ENCODE assay signal across 22 mouse cellular contexts in genomic region chr16:14120941-14121340, GRCm38 (mm10). TPM values are rescaled to one million over a fixed set of nuclear protein-coding genes. Genes with fewer than 3 reads are reported as not detected.
DNase-seq lines count a peak whose midpoint lies in the region; ATAC-seq lines count a peak whose summit lies in the region.
"Had no signal": no experiment of that assay in that cellular context is flagged by ENCODE, and none has a peak within 500 bp of the region (broad histone marks: within the 10 kb centered on the region; RNA-seq: fewer than 3 reads in every experiment).

No protein-coding gene starts in this region.

- H3K9ac ChIP-seq in liver, embryonic 11.5 days (ENCODE audit: low read depth, low read length) = no peak overlapping the region
- H3K9ac ChIP-seq: embryonic facial prominence, embryonic 12.5 days; forebrain, embryonic 15.5 days; heart, embryonic 15.5 days; hindbrain, embryonic 15.5 days had no signal

- DNase-seq in cerebellum, postnatal 4 days (ENCODE audit: low spot score in 2 of 2) = no peak
- peak; percentile 88 for DNase-seq in cerebellum, adult 9-10 months
- DNase-seq in cerebellum, postnatal 25 days = peak; percentile 75 to 81
- DNase-seq in urinary bladder, adult 18-20 months (ENCODE audit: low spot score in 2 of 2) = no peak
- DNase-seq in liver, embryonic 11.5 days (ENCODE audit: low spot score) = no peak
- DNase-seq: adrenal gland, adult 8-10 months; adrenal gland, postnatal 36 days; B cell, adult 2 months; gastrocnemius, postnatal 14 days; heart, adult 2 months; heart, postnatal 14 days; kidney, adult 18-20 months had no signal

- no peak overlapping the region for H3K4me2 ChIP-seq in liver, embryonic 11.5 days
- H3K4me2 ChIP-seq: embryonic facial prominence, embryonic 12.5 days; forebrain, embryonic 15.5 days; heart, embryonic 11.5 days; heart, embryonic 15.5 days; hindbrain, embryonic 15.5 days had no signal

- no peak overlapping the region for H3K27ac ChIP-seq in liver, embryonic 11.5 days (ENCODE audit: low read depth, low read length)
- H3K27ac ChIP-seq: embryonic facial prominence, embryonic 12.5 days; forebrain, embryonic 15.5 days; heart, adult 2 months; heart, embryonic 15.5 days; hindbrain, embryonic 10.5 days; hindbrain, embryonic 15.5 days had no signal

- no peaks in the 10 kb centered on the region for H3K9me3 ChIP-seq in liver, embryonic 11.5 days (ENCODE audit: control insufficient read depth, low read length)
- H3K9me3 ChIP-seq: embryonic facial prominence, embryonic 12.5 days; forebrain, embryonic 15.5 days; G1E; heart, embryonic 15.5 days; hindbrain, embryonic 10.5 days; hindbrain, embryonic 15.5 days had no signal

- H3K4me1 ChIP-seq in liver, embryonic 11.5 days (replicated peaks; ENCODE audit: control insufficient read depth, insufficient read depth, low read length) = no peaks in the 10 kb centered on the region
- H3K4me1 ChIP-seq: embryonic facial prominence, embryonic 12.5 days; forebrain, embryonic 15.5 days; heart, embryonic 15.5 days; hindbrain, embryonic 10.5 days; hindbrain, embryonic 15.5 days had no signal

- peaks cover 44% of the 10 kb centered on the region for H3K36me3 ChIP-seq in liver, embryonic 11.5 days (ENCODE audit: control insufficient read depth, insufficient read depth, low read length)

- H3K27me3 ChIP-seq in liver, embryonic 11.5 days (replicated peaks; ENCODE audit: control insufficient read depth, insufficient read depth, low read length) = no peaks in the 10 kb centered on the region
- H3K27me3 ChIP-seq: embryonic facial prominence, embryonic 12.5 days; forebrain, embryonic 15.5 days; heart, embryonic 15.5 days; hindbrain, embryonic 15.5 days had no signal

- WGBS in liver, embryonic 11.5 days = 91% methylated on average over 5 of the region's 5 CpGs

- peak; percentile 81 for ATAC-seq in cerebellum, adult (ENCODE audit: insufficient number of reproducible peaks, low FRiP score, low TSS enrichment)
- ATAC-seq in inflammation-experienced regulatory T-cells, adult 6 months = no peak
- no peak for ATAC-seq in liver, embryonic 11.5 days (replicated peaks; ENCODE audit: low FRiP score)
- ATAC-seq: CD4-positive, CD25-positive, alpha-beta regulatory T cell, adult 4 months; forebrain, embryonic 15.5 days had no signal

- no peak overlapping the region for H3K4me3 ChIP-seq in liver, embryonic 11.5 days (ENCODE audit: low read depth, low read length)
- H3K4me3 ChIP-seq: embryonic facial prominence, embryonic 12.5 days; forebrain, embryonic 15.5 days; heart, adult 2 months; heart, embryonic 15.5 days; hindbrain, embryonic 10.5 days; hindbrain, embryonic 15.5 days had no signal

RNA-seq across cellular contexts. Expression of gene Nde1, which starts 42.1 kb away (rescaled TPM):
- polyA plus RNA-seq in inflammation-experienced regulatory T-cells, adult 6 months (2017; shearing (Covaris generic)) = 100 to 1,000 TPM in 1 of 3 experiments, 10 to 100 TPM in 2; 88.3 to 134 (median 98.5) TPM
- polyA plus RNA-seq in liver, embryonic 11.5 days (2014; fragmentation: Nextera tagmentation; extraction: Ambion mirVana) = 78.2 and 85.2 TPM in 2 replicates

RNA-seq across cellular contexts. Expression of gene Marf1, which starts 42.2 kb away (rescaled TPM):
- 10 to 100 TPM; 31.1 to 35.7 (median 32.0) TPM for polyA plus RNA-seq in inflammation-experienced regulatory T-cells, adult 6 months (2017; shearing (Covaris generic))
- polyA plus RNA-seq in liver, embryonic 11.5 days (2014; fragmentation: Nextera tagmentation; extraction: Ambion mirVana) = 9.5 and 10.3 TPM in 2 replicates

Comparison
In these comparisons a context has a peak if more than half of its experiments do, and no peak if none do; other contexts are left out.
1. DNase-seq: peak in cerebellum, adult 9-10 months (single experiment) and cerebellum, postnatal 25 days (2 of 2); none in cerebellum, postnatal 4 days (0 of 2), urinary bladder, adult 18-20 months (0 of 2) and liver, embryonic 11.5 days (single experiment).